Mouse (Mus musculus) colon, adult 2 months (tissue): ENCODE results near the gene Tubb1. TPM values are rescaled to one million over a fixed set of nuclear protein-coding genes. Genes with fewer than 3 reads are reported as not detected.

Source experiments
- polyA plus RNA-seq: library from polyadenylated mRNA; depleted of rRNA; stranded (reverse); fragments of >200 nt; gene quantifications from 2 replicates; pipeline ENCODE4 v1.2.3, GENCODE M21; 2012; rRNA removed

The Tubb1 gene
- 0.13 and 0.17 TPM in 2 replicates for polyA plus RNA-seq

GRCm38 (mm10) chr2:174450353-174450752 is at the start of gene Tubb1:
Gene Tubb1, plus strand, starts transcription at chr2:174450695.

DNA sequence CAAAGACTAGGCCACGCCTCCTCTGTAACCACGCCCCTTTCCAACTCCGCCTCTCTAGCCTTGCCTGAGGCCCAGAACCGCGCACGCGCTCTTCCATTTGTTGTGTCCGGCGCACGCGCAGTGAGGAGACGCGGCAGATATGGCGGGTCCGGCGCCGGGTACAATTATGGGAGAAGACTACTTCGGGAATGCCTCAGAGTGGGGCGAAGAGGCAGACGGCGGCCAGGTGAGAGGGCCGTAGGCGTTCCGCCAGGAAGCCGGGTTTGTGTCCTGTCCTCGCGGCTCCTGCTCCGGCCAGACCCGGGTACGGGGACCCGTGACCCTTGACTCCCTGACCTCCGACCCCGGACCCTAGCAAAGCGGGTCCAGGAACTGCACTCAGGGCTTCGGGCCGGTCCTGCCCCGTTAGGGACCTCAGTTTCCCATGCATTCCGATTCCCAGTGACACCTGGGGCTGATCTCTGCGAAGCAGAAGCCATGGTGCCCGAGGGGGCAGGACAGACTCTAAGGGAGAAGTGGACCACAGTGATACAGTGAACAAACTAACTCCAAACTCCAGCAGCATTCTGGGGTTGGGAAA is 34.7 kb upstream of the Tubb1 start, which contains the start of gene Nelfcd:
Gene Nelfcd (plus strand): TSS at position 74 of the 580 bp plus-strand sequence.

DNA sequence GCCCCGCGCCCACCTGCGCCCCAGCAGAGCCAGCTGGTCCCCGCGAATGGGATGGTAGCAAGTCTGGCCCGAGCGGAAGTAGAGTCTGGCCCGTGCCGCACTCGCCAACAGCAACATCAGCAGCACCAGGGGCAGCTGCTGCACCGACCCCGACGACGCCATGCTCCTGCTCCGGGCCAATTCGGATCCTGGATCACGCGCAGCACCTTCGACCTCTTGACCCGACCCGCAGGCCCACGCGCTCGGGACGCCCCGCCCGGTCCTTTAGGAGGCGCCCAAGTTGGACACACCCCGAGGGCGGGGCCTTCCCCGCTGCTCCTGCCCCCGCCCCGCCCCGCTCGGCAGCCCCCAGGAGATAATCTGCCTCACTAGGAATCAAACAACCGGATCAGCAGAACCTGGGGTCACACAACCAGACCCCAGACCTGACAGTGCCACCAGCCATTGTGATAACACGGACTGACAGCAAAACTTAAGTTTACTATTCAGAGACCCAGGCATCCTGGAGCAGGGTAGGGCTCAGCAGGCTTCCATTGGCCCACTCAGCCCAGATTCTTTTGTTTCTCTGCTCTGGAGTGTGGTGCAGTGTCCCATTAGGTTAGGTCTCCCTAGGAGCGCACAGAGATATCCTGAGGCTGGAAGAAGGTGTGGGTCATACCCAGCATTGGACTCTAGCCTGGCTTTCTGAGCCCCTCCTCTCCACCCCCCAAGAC is 11.6 kb upstream of the Tubb1 start, which contains the start of gene Ctsz:
Gene Ctsz (minus strand): TSS at position 303 of the 713 bp plus-strand sequence.

DNA sequence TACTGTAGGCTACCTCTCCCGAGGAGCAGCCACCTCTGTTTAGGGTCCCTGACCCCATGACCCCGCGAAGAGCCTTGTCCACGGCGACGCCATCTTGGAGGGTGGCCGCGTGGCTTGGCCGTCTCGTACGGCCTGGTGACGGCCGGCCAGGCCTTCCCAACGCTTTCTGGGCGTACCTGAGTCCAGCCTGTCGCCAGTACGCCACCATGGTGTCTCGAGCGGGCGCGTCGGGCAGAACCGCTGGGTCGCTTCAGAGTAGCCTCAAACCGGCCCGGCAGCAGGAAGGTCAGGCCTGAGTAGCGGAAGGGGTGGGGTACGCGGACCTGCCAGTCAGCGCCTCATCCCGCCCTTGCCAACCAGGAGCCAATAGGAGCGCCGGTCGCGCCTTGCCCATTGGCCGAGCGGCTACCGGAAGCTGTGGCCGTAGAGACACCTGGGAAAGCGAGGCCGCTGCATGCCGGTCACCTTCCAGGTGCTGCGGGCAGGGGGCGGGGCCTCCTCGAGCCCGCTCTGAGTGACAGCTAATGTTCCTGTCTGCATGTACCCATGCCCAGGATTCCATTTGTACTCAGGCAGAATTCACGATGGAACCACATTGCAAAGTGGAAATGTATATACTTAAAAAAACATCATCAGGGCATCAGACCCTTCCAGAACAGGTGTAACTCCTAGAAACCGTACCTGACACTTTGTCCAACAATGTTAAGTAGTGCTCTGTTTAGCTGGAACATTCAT is 13.5 kb downstream of the Tubb1 start, which contains the start of gene Atp5e:
Gene Atp5e (minus strand): TSS at position 317 of the 735 bp plus-strand sequence.

DNA sequence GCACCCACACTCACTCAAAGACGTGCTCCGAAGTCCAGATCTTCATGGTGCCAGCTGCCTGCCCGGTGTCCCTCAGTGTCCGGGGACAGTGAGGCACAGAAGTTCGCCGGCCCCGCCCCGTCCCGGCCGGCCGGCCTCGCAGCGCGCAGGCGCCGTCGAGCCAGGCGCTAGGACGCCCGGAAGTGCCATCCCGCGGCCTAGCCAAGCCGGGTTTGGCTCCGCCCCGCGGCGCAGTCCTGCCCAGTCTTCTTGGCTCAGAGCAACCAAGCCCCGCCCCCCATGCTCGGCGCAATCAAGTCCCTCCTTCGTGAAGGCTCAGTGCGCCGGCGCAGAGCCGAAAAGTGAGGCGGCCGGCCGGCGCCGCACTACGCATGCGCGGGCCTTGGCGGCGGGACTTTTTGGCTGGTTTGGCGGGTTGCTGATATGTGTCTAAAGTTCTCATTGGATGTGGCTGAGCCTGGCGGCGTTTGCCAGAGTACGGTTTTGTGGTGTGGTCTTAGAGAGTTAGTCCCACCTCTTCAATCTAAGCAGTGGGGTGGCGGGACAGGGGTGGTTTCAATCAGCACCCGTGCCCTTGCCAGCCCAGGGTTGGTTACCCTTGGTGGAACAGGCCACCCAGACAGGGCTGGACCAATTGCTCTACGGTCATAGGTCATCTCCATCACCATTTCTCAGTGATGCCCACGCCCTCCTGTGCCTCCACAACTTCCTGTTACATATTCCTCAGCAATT is 22.5 kb downstream of the Tubb1 start, which contains the start of gene Prelid3b:
Gene Prelid3b (minus strand): TSS at position 264 of the 732 bp plus-strand sequence.

Other genes with a start within 250 kb of the Tubb1 start
- gene Gnas, start 166.4 kb upstream of the Tubb1 start, polyA plus RNA-seq: 787 and 837 TPM in 2 replicates
- gene Gm20721, start 104.0 kb upstream of the Tubb1 start, polyA plus RNA-seq: 0.34 and 0.41 TPM in 2 replicates
- 51.6 and 56.1 TPM in 2 replicates for gene Nelfcd, start 34.9 kb upstream of the Tubb1 start, polyA plus RNA-seq
- 260 and 283 TPM in 2 replicates for gene Ctsz, start 11.7 kb upstream of the Tubb1 start, polyA plus RNA-seq
- 463 and 501 TPM in 2 replicates for gene Atp5e, start 13.4 kb downstream of the Tubb1 start, polyA plus RNA-seq
- 82.8 and 117 TPM in 2 replicates for gene Prelid3b, start 22.4 kb downstream of the Tubb1 start, polyA plus RNA-seq
- 0.09 and 0.17 TPM in 2 replicates for gene Zfp831, start 192.8 kb downstream of the Tubb1 start, polyA plus RNA-seq